Mouse (Mus musculus) right cerebral cortex, adult 18-20 months (tissue): Measurements from ENCODE around the gene Srrm2.

Source experiments
- DNase-seq: peaks from one replicate; pipeline ENCODE4 v3.0.0; 2022; ENCODE audit warnings: mixed read lengths

Gene Srrm2

GRCm38 (mm10) chr17:23790269-23791078 is at the start of gene Srrm2:
Gene Srrm2 (plus strand): TSS chr17:23790532.
- peak; percentile 54 for DNase-seq

- no peak for DNase-seq
Observed at GRCm38 (mm10) chr17:23740598-23741021, 49.7 kb upstream of the Srrm2 start, which contains the start of gene Paqr4. Gene Paqr4 (minus strand): TSS chr17:23740867.

- no peak for DNase-seq
Observed at GRCm38 (mm10) chr17:23741359-23742209, 48.7 kb upstream of the Srrm2 start.

- DNase-seq, result no peak
Observed at GRCm38 (mm10) chr17:23742210-23742793, 48.0 kb upstream of the Srrm2 start.

GRCm38 (mm10) chr17:23742941-23743340 is 47.4 kb upstream of the Srrm2 start:
- no peak for DNase-seq

- no peak for DNase-seq
Observed at GRCm38 (mm10) chr17:23744076-23744475, 46.3 kb upstream of the Srrm2 start.

GRCm38 (mm10) chr17:23744651-23745050 is 45.7 kb upstream of the Srrm2 start:
- DNase-seq, result no peak

GRCm38 (mm10) chr17:23745301-23746251 is 44.8 kb upstream of the Srrm2 start, which contains the start of gene Kremen2:
Gene Kremen2 (minus strand): TSS chr17:23745833.
- no peak for DNase-seq

GRCm38 (mm10) chr17:23746311-23746710 is 44.0 kb upstream of the Srrm2 start:
- DNase-seq, result no peak

- no peak for DNase-seq
Observed at GRCm38 (mm10) chr17:23746767-23747166, 43.6 kb upstream of the Srrm2 start.

- no peak for DNase-seq
Observed at GRCm38 (mm10) chr17:23747471-23747870, 42.9 kb upstream of the Srrm2 start.

- no peak for DNase-seq
Observed at GRCm38 (mm10) chr17:23748026-23748425, 42.3 kb upstream of the Srrm2 start.

GRCm38 (mm10) chr17:23748631-23749391 is 41.5 kb upstream of the Srrm2 start:
- DNase-seq, result peak; percentile 75

- no peak for DNase-seq
Observed at GRCm38 (mm10) chr17:23749400-23750191, 40.7 kb upstream of the Srrm2 start.

- DNase-seq, result no peak
Observed at GRCm38 (mm10) chr17:23755689-23756088, 34.6 kb upstream of the Srrm2 start.

- DNase-seq, result no peak
Observed at GRCm38 (mm10) chr17:23757581-23757980, 32.8 kb upstream of the Srrm2 start.

GRCm38 (mm10) chr17:23758801-23759200 is 31.5 kb upstream of the Srrm2 start:
- DNase-seq, result no peak

- no peak for DNase-seq
Observed at GRCm38 (mm10) chr17:23760231-23760630, 30.1 kb upstream of the Srrm2 start.

- DNase-seq, result no peak
Observed at GRCm38 (mm10) chr17:23761155-23761554, 29.2 kb upstream of the Srrm2 start.

- DNase-seq, result no peak
Observed at GRCm38 (mm10) chr17:23762976-23763375, 27.4 kb upstream of the Srrm2 start.
